Mouse (Mus musculus): ENCODE data around the gene Atn1. TPM values are rescaled to one million over a fixed set of nuclear protein-coding genes. Genes with fewer than 3 reads are reported as not detected.
A peak's percentile ranks its signal among the peaks of the same experiment; 100 is the strongest.

Gene Atn1
- total RNA-seq, 2 experiments from 2014 or later: 31.8 to 32.4 TPM

DNA sequence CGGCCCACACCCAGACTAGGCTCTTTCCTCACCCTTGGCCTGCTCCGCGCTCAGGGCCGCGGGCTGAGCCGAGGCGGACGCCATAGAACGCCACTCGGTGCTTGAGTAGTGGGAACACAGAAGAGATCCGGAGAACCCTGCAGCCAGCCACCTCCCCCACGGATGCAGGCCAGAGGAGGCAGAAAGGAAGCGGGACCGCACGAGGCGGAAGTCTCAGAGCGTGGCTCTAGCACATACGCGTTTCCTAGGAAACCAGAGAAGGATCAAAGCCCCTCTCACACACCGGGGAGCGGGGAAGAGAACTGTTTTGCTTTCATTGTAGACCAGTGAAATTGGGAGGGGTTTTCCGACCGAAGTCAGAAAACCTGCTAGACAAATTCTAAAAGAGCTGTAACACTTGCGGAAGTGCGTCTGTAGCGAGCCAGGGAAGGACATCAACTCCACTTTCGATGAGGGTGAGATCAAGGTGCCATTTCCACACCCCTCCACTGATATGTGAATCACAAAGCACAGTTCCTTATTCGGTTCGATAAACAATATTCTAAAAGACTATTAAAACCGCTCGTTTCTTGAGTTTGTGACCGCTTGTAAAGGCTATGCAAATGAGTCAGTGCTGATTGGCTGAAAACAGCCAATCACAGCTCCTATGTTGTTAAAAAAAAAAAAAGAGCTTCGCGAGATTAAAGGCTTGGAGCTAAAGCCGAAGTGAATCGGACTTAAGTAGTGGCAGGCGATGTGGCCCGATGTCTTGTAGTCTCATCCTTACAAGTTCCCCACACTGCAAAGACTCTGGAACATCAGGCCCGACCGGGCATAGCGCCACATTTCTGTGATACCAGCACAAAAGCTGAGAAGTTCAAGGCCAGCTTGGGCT lies 15.2 kb downstream of the Atn1 start, which contains the start of gene Grcc10:
Gene Grcc10 (minus strand): TSS at position 487 of the 874 bp plus-strand sequence.
- DNase-seq: peak; percentile 88

- DNase-seq: peak; percentile 23
Observed at GRCm38 (mm10) chr6:124740211-124740887, 16.0 kb downstream of the Atn1 start.

GRCm38 (mm10) chr6:124739231-124739796 lies 17.0 kb downstream of the Atn1 start:
- DNase-seq: no peak

DNA sequence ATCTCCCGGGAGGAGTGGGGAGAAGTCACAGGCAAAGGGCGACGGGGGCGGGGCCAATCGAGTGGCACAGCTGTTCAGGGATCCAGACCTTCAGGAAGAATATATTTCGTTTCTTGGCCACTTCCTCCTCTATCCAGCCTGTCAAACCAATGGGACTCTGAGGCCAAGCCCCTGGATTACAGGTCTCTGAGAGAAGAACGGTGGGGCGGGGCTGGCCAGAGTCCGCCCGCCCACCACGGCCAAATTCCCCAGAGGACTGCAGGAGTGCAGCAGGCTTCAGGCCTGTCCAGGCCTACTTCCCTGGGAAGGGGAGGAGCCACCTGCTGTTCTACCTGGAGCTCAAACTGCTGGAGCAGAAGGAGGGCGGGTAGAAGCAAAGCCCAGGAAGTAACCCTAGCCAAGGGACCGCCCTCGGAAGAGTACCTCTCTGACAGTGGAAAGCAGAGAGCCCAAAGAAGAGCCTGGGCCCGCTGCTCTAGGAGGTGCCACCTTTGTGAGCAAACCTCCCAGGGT lies 17.8 kb downstream of the Atn1 start, which contains the start of gene Ptpn6:
Gene Ptpn6 (minus strand): TSS at position 204 of the 513 bp plus-strand sequence.
- peak; percentile 31 for DNase-seq

- DNase-seq: no peak
Observed at GRCm38 (mm10) chr6:124737040-124737439, 19.3 kb downstream of the Atn1 start.

GRCm38 (mm10) chr6:124734417-124734816 lies 21.9 kb downstream of the Atn1 start:
- no peak for DNase-seq

GRCm38 (mm10) chr6:124732476-124733370 lies 23.6 kb downstream of the Atn1 start:
- peak; percentile 57 for DNase-seq

- no peak for DNase-seq
Observed at GRCm38 (mm10) chr6:124731038-124731437, 25.3 kb downstream of the Atn1 start.

DNA sequence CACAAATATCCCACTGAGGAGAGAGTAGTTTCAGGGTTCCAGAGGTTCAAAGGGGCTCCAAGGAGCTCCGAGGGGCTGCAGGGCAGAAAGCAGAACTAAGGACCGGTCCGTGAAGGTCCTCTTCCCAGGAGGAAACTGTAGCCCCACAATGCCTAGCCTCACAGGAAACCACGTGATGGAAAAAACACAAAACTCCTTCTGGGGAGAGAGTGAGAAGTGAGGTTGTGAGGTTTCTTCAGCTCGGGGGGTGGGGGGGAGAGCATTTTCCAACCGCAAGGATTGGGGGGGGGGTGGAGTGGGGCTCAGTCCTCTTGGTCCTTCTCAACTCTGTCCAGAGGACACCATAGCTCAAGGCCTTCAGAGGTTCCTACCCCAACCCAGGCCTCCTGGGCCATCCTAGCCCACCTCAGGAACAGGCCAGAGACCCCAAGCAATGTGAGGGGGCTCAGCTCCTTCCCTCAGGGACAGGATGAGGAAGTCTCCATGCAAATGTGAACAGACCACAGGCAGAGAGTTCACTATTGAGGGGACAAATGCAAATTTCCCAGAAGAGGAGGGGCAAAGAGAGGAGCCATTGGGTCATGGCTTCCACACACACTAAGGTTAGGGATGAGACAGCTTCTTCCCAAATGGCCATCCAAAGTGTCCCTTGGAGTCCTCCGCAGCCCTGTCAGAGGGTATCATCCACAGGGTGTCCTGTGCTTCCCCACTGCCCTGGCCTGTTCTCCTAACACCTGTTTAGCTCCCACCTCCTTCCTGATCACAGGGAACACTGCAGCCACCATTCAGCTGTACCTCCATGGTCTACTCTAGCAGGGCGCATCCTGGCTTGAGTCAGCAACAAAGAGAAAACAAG lies 26.2 kb downstream of the Atn1 start:
- no peak for DNase-seq

GRCm38 (mm10) chr6:124728621-124729020 lies 27.7 kb downstream of the Atn1 start:
- no peak for DNase-seq

- no peak for DNase-seq
Observed at GRCm38 (mm10) chr6:124724472-124724871, 31.9 kb downstream of the Atn1 start.

- DNase-seq: no peak
Observed at GRCm38 (mm10) chr6:124723541-124723940, 32.8 kb downstream of the Atn1 start.

DNA sequence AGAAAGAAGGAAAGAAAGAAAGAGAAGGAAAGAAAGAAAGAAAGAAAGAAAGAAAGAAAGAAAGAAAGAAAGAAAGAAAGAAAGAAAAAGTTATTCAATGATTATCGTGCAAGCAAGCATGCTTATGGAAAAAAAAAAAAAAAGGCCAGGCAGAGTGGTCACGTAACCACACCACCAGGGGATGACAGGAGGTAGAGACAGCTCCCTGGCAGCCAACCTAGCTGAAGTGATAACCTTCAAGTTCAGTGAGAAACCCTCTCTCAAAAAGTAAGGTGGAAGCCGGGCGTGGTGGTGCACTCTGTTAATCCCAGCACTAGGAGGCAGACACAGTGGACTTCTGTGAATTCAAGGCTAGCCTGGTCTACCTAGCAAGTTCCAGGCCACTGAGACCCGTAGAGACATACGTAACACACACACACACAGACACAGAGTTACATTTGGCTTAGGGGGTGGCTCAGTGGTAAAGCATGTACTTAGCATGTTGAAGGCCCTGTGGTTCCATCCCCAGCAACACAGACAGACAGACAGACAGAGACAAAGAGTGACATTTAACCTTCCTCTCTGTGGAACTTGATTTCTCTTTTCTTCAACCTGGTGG lies 33.3 kb downstream of the Atn1 start:
- no peak for DNase-seq

DNA sequence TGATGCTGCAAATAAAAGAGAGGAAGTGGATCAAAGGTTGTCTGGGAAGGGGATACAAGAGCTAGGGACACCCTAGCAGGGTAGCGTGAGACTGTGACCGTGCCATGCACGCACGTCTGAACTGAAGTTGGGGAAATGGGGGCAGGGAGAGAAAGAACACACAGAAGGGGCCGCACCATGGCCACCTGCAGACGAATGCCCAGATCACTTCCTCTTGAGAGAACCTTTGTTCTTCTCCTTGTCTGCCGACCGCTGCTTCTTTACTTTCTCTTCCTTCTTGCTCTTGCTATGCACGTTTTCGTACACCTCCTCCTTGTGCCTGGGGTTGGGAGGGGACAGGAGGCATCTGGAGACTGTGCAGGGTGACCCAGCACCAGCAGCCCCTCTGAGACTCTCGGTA lies 35.4 kb downstream of the Atn1 start:
- DNase-seq: no peak

- DNase-seq: no peak
Observed at GRCm38 (mm10) chr6:124719354-124719978, 36.9 kb downstream of the Atn1 start.

GRCm38 (mm10) chr6:124718703-124719102 lies 37.6 kb downstream of the Atn1 start:
- DNase-seq: no peak

GRCm38 (mm10) chr6:124717968-124718367 lies 38.4 kb downstream of the Atn1 start:
- DNase-seq: no peak

- DNase-seq: no peak
Observed at GRCm38 (mm10) chr6:124716864-124717490, 39.3 kb downstream of the Atn1 start.

DNA sequence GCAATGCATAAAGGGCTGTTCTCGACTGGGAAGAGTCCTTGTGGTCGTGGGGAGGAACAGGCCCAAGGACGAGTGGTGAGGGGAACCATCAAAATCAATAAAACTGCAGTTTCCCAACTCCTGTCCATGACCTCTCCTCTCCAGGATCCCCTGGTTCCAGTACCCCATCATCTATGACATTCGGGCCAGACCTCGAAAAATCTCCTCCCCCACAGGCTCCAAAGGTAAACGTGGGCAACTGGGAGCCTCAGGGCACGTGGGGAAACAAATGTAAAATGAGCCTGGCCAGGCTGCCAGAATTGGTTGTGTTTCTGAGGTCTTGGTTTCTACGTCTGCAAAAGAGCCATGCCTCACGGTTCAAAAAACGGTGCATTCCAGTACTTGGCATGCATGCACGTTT lies 43.4 kb downstream of the Atn1 start:
- DNase-seq: no peak

Measured in gastrocnemius, postnatal 25 days (tissue).